Mouse (Mus musculus): ENCODE data around the gene Gm49336. TPM values are rescaled to one million over a fixed set of nuclear protein-coding genes. Genes with fewer than 3 reads are reported as not detected.

Gene Gm49336
- polyA plus RNA-seq, 1 experiment: 18.7 TPM

Other genes starting within 250 kb of the Gm49336 start
- gene Atp8a2, start 54.3 kb downstream of the Gm49336 start, polyA plus RNA-seq (2012; rRNA removed): 0.70 and 1.8 TPM in 2 replicates
- gene Nupl1, start 76 bp downstream of the Gm49336 start, polyA plus RNA-seq (2012; rRNA removed): 0.03 TPM in 1 of 2 replicates, not detected in the other
- gene Mtmr6, start 13.7 kb upstream of the Gm49336 start, polyA plus RNA-seq (2012; rRNA removed): 19.0 and 26.5 TPM in 2 replicates
- gene Amer2, start 121.8 kb upstream of the Gm49336 start, polyA plus RNA-seq (2012; rRNA removed): 0.15 and 0.18 TPM in 2 replicates

All from gonadal fat pad, adult 2 months (tissue).